Mouse (Mus musculus) large intestine, adult 2 months (tissue): ENCODE data around the gene Ak9. TPM values are rescaled to one million over a fixed set of nuclear protein-coding genes. Genes with fewer than 3 reads are reported as not detected.
"Not testable (repeated sequence)": the region's sequence is repeated elsewhere in the genome, so short reads cannot be mapped to it uniquely, and the experiment has no call there.

Experiments
- DNase-seq: peaks from one replicate; pipeline ENCODE4 v3.0.0-alpha.2; 2012; ENCODE audit warnings: low read depth, low spot score
- WGBS: fragments of 180-500 bp; shearing (Covaris S2); methylation state at CpG from one replicate; pipeline ENCODE4 v1.1.7; 2018; 5-methylcytosine and 5-hydroxymethylcytosine counted together
- polyA plus RNA-seq: library from polyadenylated mRNA; depleted of rRNA; stranded (reverse); fragments of >200 nt; gene quantifications from 2 replicates; pipeline ENCODE4 v1.2.3, GENCODE M21; 2012

Ak9 gene
- polyA plus RNA-seq, 1 experiment: not detected

GRCm38 (mm10) chr10:41308205-41308604, 4.4 kb downstream of the Ak9 start:
- no peak for DNase-seq
- 86% methylated on average over 4 of the region's 4 CpGs for WGBS

GRCm38 (mm10) chr10:41315866-41316265, 12.1 kb downstream of the Ak9 start:
- 70% methylated on average over 3 of the region's 3 CpGs for WGBS
- DNase-seq: no peak

GRCm38 (mm10) chr10:41332533-41333043, 28.8 kb downstream of the Ak9 start:
- WGBS: 87% methylated on average over 2 of the region's 2 CpGs
- no peak for DNase-seq

- DNase-seq: no peak
Observed at GRCm38 (mm10) chr10:41341346-41341745, 37.6 kb downstream of the Ak9 start.

GRCm38 (mm10) chr10:41365086-41365485, 61.3 kb downstream of the Ak9 start:
- WGBS: 84% methylated on average over 9 of the region's 9 CpGs
- no peak for DNase-seq

More at GRCm38 (mm10) chr10:41341346-41341745, 37.6 kb downstream of the Ak9 start:
- 72% methylated on average over 7 of the region's 7 CpGs for WGBS

- 71% methylated on average over 12 of the region's 12 CpGs for WGBS
- DNase-seq: no peak
Observed at GRCm38 (mm10) chr10:41380466-41380865, 76.7 kb downstream of the Ak9 start.

- WGBS: 41% methylated on average over 15 of the region's 15 CpGs
- DNase-seq: peak; percentile 7
Observed at GRCm38 (mm10) chr10:41385506-41386221, 81.9 kb downstream of the Ak9 start.

GRCm38 (mm10) chr10:41393555-41393954, 89.8 kb downstream of the Ak9 start:
- no peak for DNase-seq
- 59% methylated on average over 2 of the region's 2 CpGs for WGBS

GRCm38 (mm10) chr10:41401097-41401496, 97.3 kb downstream of the Ak9 start:
- WGBS: 88% methylated on average over 3 of the region's 3 CpGs
- DNase-seq: no peak

- 55% methylated on average over 2 of the region's 2 CpGs for WGBS
- DNase-seq: no peak
Observed at GRCm38 (mm10) chr10:41403364-41403763, 99.6 kb downstream of the Ak9 start.

GRCm38 (mm10) chr10:41403893-41404612, 100.3 kb downstream of the Ak9 start:
- 40% methylated on average over 3 of the region's 3 CpGs for WGBS
- no peak for DNase-seq

GRCm38 (mm10) chr10:41410176-41410575, 106.4 kb downstream of the Ak9 start:
- 89% methylated on average over 4 of the region's 4 CpGs for WGBS
- DNase-seq: not testable (repeated sequence)

GRCm38 (mm10) chr10:41410821-41411220, 107.0 kb downstream of the Ak9 start:
- DNase-seq: not testable (repeated sequence)
- WGBS: 93% methylated on average over 1 of the region's 1 CpGs

- DNase-seq: not testable (repeated sequence)
- WGBS: 86% methylated on average over 1 of the region's 1 CpGs
Observed at GRCm38 (mm10) chr10:41413471-41413870, 109.7 kb downstream of the Ak9 start.

- 80% methylated on average over 2 of the region's 2 CpGs for WGBS
- not testable (repeated sequence) for DNase-seq
Observed at GRCm38 (mm10) chr10:41415368-41415767, 111.6 kb downstream of the Ak9 start.

GRCm38 (mm10) chr10:41420496-41421200, 116.9 kb downstream of the Ak9 start:
- no peak for DNase-seq
- 67% methylated on average over 9 of the region's 9 CpGs for WGBS

GRCm38 (mm10) chr10:41423681-41424080, 119.9 kb downstream of the Ak9 start:
- WGBS: 84% methylated on average over 2 of the region's 2 CpGs
- DNase-seq: no peak

GRCm38 (mm10) chr10:41426368-41426767, 122.6 kb downstream of the Ak9 start:
- 32% methylated on average over 6 of the region's 6 CpGs for WGBS
- no peak for DNase-seq

GRCm38 (mm10) chr10:41434624-41435023, 130.8 kb downstream of the Ak9 start:
- DNase-seq: no peak
- 27% methylated on average over 4 of the region's 4 CpGs for WGBS

GRCm38 (mm10) chr10:41435141-41435540, 131.4 kb downstream of the Ak9 start:
- DNase-seq: no peak
- WGBS: 37% methylated on average over 3 of the region's 3 CpGs
